Mouse (Mus musculus) lung, postnatal 14 days (tissue): ENCODE measurements around the gene March4.

ENCODE experiments used
- DNase-seq: peaks from one replicate; pipeline ENCODE4 v3.0.0; 2021

Gene March4

GRCm38 (mm10) chr1:72380544-72380943 is 156.2 kb downstream of the March4 start:
- no peak for DNase-seq

GRCm38 (mm10) chr1:72379752-72380353 is 156.9 kb downstream of the March4 start:
- DNase-seq = no peak

- no peak for DNase-seq
Measured at GRCm38 (mm10) chr1:72378151-72378550, 158.6 kb downstream of the March4 start.
